Mouse (Mus musculus) embryonic facial prominence, embryonic 11.5 days (tissue): ENCODE measurements around the gene Camkk2. TPM values are rescaled to one million over a fixed set of nuclear protein-coding genes. Genes with fewer than 3 reads are reported as not detected.
A peak's percentile ranks its signal among the peaks of the same experiment; 100 is the strongest.

Experiments used
- ATAC-seq: fragments of 200-750 bp; cut with Nextera tagmentation; replicated peaks from 2 replicates; pipeline ENCODE4 v1.8.0; 2017; ENCODE audit warnings: low read depth; ENCODE audit not compliant: insufficient number of reproducible peaks, low FRiP score, low TSS enrichment
- DNase-seq: peaks from one replicate; pipeline ENCODE4 v3.0.0-alpha.2; 2015; ENCODE audit warnings: low spot score
- H3K27ac ChIP-seq: fragments of 300-500 bp; sonication (generic); replicated peaks from 2 replicates; pipeline ENCODE4 v1.5.1; 2014; ENCODE audit warnings: mild to moderate bottlenecking, low read depth, low read length, control low read depth
- H3K27me3 ChIP-seq: fragments of 300-500 bp; sonication (generic); 2 replicates; pipeline ENCODE4 v1.6.1; 2014; ENCODE audit warnings: mild to moderate bottlenecking, low read length, moderate library complexity, mixed read lengths; ENCODE audit not compliant: control insufficient read depth, insufficient read depth
- H3K36me3 ChIP-seq: fragments of 300-500 bp; sonication (generic); replicated peaks from 2 replicates; pipeline ENCODE4 v1.6.1; 2014; ENCODE audit warnings: low read depth, mild to moderate bottlenecking, low read length, moderate library complexity, mixed read lengths; ENCODE audit not compliant: control insufficient read depth, insufficient read depth
- H3K4me1 ChIP-seq: fragments of 300-500 bp; sonication (generic); 2 replicates; pipeline ENCODE4 v1.6.1; 2014; ENCODE audit warnings: low read length, mixed read lengths; ENCODE audit not compliant: control insufficient read depth, insufficient read depth
- H3K4me2 ChIP-seq: fragments of 300-500 bp; sonication (generic); 2 replicates; pipeline ENCODE4 v1.6.1; 2014; ENCODE audit warnings: low read depth, mild to moderate bottlenecking, control low read depth, low read length, moderate library complexity
- H3K4me3 ChIP-seq: fragments of 300-500 bp; sonication (generic); 2 replicates; pipeline ENCODE4 v1.5.1; 2014; ENCODE audit warnings: low read depth, low read length, control low read depth
- H3K9ac ChIP-seq: fragments of 300-500 bp; sonication (generic); replicated peaks from 2 replicates; pipeline ENCODE4 v1.6.1; 2014; ENCODE audit warnings: mild to moderate bottlenecking, control low read depth, low read length
- H3K9me3 ChIP-seq: fragments of 300-500 bp; sonication (generic); replicated peaks from 2 replicates; pipeline ENCODE4 v1.6.1; 2016; ENCODE audit warnings: mild to moderate bottlenecking, low read length, inconsistent platforms, mixed read lengths; ENCODE audit not compliant: control insufficient read depth
- WGBS: fragments of 180-500 bp; shearing (Covaris S2); extraction: QIAGEN DNeasy Blood & Tissue Kit; methylation state at CpG from one replicate; pipeline ENCODE4 v1.1.7; 2014; 5-methylcytosine and 5-hydroxymethylcytosine counted together
- polyA plus RNA-seq: library from polyadenylated mRNA; unstranded; fragments of >200 nt; fragmentation: Nextera tagmentation; extraction: Ambion mirVana; gene quantifications from 2 replicates; pipeline ENCODE4 v1.2.1, GENCODE M21; 2014

The Camkk2 gene
- polyA plus RNA-seq, result 19.0 and 21.0 TPM in 2 replicates

- no peaks in the 10 kb centered on the region for H3K36me3 ChIP-seq
- H3K4me1 ChIP-seq, result no peaks in the 10 kb centered on the region
- peak within 1 kb of the TSS; percentile 85 for H3K9ac ChIP-seq
- peak within 1 kb of the TSS; percentile 90 for H3K4me2 ChIP-seq
- H3K9me3 ChIP-seq, result no peaks in the 10 kb centered on the region
- H3K27me3 ChIP-seq, result no peaks in the 10 kb centered on the region
- H3K27ac ChIP-seq, result peak within 1 kb of the TSS; percentile 41; the same call in 1 of the 2 replicates
- peak within 1 kb of the TSS; percentile 90 for H3K4me3 ChIP-seq
- DNase-seq (peak; percentile 91), ATAC-seq (peak; percentile 70)
- WGBS, result under 1% methylated on average over 49 of the region's 63 CpGs
Measured at GRCm38 (mm10) chr5:122779277-122779834, at the start of gene Camkk2. Gene Camkk2, minus strand, starts transcription at chr5:122779409.

DNA sequence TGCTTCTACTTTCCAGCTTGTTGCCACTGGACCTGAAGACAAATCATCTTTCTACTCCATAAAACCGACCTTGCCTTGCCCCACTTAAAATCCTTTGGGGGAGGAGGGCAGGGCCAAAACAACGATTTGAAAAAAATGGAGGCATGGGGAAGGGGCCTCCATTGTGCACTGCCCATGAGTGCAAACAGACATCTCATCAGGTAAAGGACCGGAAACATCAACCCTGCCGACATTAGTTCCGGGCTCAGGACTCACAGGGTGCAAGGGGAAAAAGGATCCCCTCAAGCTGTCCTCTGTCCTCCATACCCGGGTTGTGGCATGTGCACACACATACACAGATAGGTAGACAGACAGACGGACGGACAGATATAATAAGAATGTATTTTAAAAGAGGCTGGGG is 45.9 kb upstream of the Camkk2 start:
- no peak overlapping the region for H3K4me2 ChIP-seq
- DNase-seq (no peak), ATAC-seq (no peak)
- H3K27ac ChIP-seq, result no peak overlapping the region
- no peak overlapping the region for H3K9ac ChIP-seq
- no peaks in the 10 kb centered on the region for H3K27me3 ChIP-seq
- no peak overlapping the region for H3K4me3 ChIP-seq
- H3K9me3 ChIP-seq, result no peaks in the 10 kb centered on the region
- 80% methylated on average over 8 of the region's 8 CpGs for WGBS
- no peaks in the 10 kb centered on the region for H3K4me1 ChIP-seq
- H3K36me3 ChIP-seq, result no peaks in the 10 kb centered on the region

DNA sequence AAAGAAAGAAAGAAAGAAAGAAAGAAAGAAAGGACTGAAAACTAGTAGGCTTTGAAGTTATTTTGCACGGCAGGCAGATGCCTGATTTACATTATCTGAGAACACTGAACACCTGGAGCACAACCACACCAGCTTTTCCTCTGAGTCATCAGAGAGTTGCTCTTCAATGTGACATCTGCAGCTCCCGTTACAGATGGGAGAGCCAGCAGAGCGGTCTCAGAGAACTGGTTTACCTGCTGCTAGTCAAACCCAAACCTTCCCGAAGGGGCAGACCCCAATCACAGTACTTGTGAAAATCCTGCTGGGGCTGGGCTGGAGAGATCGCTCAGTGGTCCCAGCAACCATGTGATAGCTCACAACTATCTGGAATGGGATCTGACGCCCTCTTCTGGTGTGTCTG is 45.2 kb upstream of the Camkk2 start:
- Histone ChIP-seq H3K27me3 (no peaks in the 10 kb centered on the region), H3K4me2 (no peak overlapping the region), H3K9ac (no peak overlapping the region), H3K4me1 (no peaks in the 10 kb centered on the region), H3K36me3 (no peaks in the 10 kb centered on the region), H3K4me3 (no peak overlapping the region), H3K27ac (no peak overlapping the region), H3K9me3 (no peaks in the 10 kb centered on the region)
- ATAC-seq, result no peak
- WGBS, result 66% methylated on average over 6 of the region's 6 CpGs
- DNase-seq, result no peak

- ATAC-seq (no peak), DNase-seq (peak; percentile 9)
- Histone ChIP-seq H3K4me2 (no peak overlapping the region), H3K27me3 (no peaks in the 10 kb centered on the region), H3K4me3 (no peak overlapping the region), H3K9me3 (no peaks in the 10 kb centered on the region), H3K9ac (no peak overlapping the region), H3K36me3 (peaks cover 3% of the 10 kb centered on the region; the same call in 1 of the 2 replicates), H3K4me1 (no peaks in the 10 kb centered on the region), H3K27ac (no peak overlapping the region)
- WGBS, result 72% methylated on average over 1 of the region's 1 CpGs
Measured at GRCm38 (mm10) chr5:122823976-122824375, 44.8 kb upstream of the Camkk2 start.

- 89% methylated on average over 4 of the region's 4 CpGs for WGBS
- H3K27me3 ChIP-seq, result no peaks in the 10 kb centered on the region
- H3K4me3 ChIP-seq, result no peak overlapping the region
- DNase-seq (no peak), ATAC-seq (no peak)
- no peak overlapping the region for H3K4me2 ChIP-seq
- no peak overlapping the region for H3K27ac ChIP-seq
- no peaks in the 10 kb centered on the region for H3K9me3 ChIP-seq
- H3K9ac ChIP-seq, result no peak overlapping the region
- H3K36me3 ChIP-seq, result peaks cover 10% of the 10 kb centered on the region
- H3K4me1 ChIP-seq, result no peaks in the 10 kb centered on the region
Measured at GRCm38 (mm10) chr5:122822441-122822840, 43.2 kb upstream of the Camkk2 start.

GRCm38 (mm10) chr5:122821524-122821885 is 42.3 kb upstream of the Camkk2 start:
- Histone ChIP-seq H3K36me3 (peaks cover 10% of the 10 kb centered on the region), H3K4me1 (no peaks in the 10 kb centered on the region), H3K27ac (peak overlapping the region; percentile 62; the same call in 1 of the 2 replicates), H3K27me3 (no peaks in the 10 kb centered on the region), H3K4me3 (peak overlapping the region; percentile 74), H3K9me3 (no peaks in the 10 kb centered on the region), H3K9ac (peak overlapping the region; percentile 90), H3K4me2 (peak overlapping the region; percentile 40)
- peak; percentile 34; the same call in 1 of the 2 replicates for ATAC-seq
- no peak for DNase-seq
- under 1% methylated on average over 10 of the region's 10 CpGs for WGBS

- no peaks in the 10 kb centered on the region for H3K27me3 ChIP-seq
- peak within 1 kb of the TSS; percentile 74 for H3K4me3 ChIP-seq
- peak; percentile 98 for DNase-seq
- H3K9ac ChIP-seq, result peak within 1 kb of the TSS; percentile 90
- no peaks in the 10 kb centered on the region for H3K9me3 ChIP-seq
- no peaks in the 10 kb centered on the region for H3K4me1 ChIP-seq
- H3K36me3 ChIP-seq, result peaks cover 10% of the 10 kb centered on the region
- peak; percentile 99 for ATAC-seq
- H3K27ac ChIP-seq, result peak within 1 kb of the TSS; percentile 94
- whole genome bisulfite sequencing, result under 1% methylated on average over 55 of the region's 55 CpGs
- peak within 1 kb of the TSS; percentile 63 for H3K4me2 ChIP-seq
Measured at GRCm38 (mm10) chr5:122820777-122821523, 41.7 kb upstream of the Camkk2 start, which contains the start of gene Anapc5. Gene Anapc5, minus strand, starts transcription at chr5:122821339.

DNA sequence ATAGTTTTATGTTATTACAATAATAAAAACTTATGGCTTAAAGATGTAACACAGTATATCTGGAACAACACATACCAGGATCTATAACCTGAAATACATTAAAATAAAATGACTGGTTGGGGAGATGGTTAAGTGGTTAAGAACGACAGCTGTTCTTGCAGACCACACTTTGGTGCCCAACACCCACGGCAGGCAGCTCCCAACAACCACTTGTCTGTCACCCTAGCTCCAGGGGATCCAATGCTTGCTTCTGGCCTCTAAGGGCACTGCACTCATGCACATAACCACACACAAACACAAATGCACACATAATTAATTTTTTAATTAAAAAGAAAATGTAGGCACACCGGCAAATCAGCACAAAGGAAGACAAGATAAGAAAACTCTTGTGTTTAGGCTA is 33.5 kb upstream of the Camkk2 start:
- 91% methylated on average over 3 of the region's 3 CpGs for WGBS
- Histone ChIP-seq H3K27ac (no peak overlapping the region), H3K9me3 (no peaks in the 10 kb centered on the region), H3K4me2 (no peak overlapping the region), H3K4me1 (no peaks in the 10 kb centered on the region), H3K27me3 (no peaks in the 10 kb centered on the region), H3K36me3 (peaks cover 15% of the 10 kb centered on the region), H3K9ac (no peak overlapping the region), H3K4me3 (no peak overlapping the region)
- ATAC-seq (no peak), DNase-seq (no peak)
